Mouse (Mus musculus) embryonic facial prominence, embryonic 12.5 days (tissue): ENCODE measurements at regions not wholly inside any gene's neighbourhood (a gene's known extent, or its start where the extent isn't known, plus 50 kb on each side); places are given as distances from the start of the nearest gene placed in this dataset.
A peak's percentile ranks its signal among the peaks of the same experiment; 100 is the strongest.

Experiments used
- ATAC-seq: fragments of 200-750 bp; cut with Nextera tagmentation; 2 replicates; pipeline ENCODE4 v1.8.0; 2017; ENCODE audit not compliant: insufficient number of reproducible peaks, insufficient read depth, low FRiP score, low TSS enrichment
- H3K27ac ChIP-seq: fragments of 300-500 bp; sonication (generic); 2 replicates; pipeline ENCODE4 v1.5.1; 2016; ENCODE audit warnings: mild to moderate bottlenecking
- H3K27me3 ChIP-seq: fragments of 300-500 bp; sonication (generic); 2 replicates; pipeline ENCODE4 v1.6.1; 2016; ENCODE audit warnings: mild to moderate bottlenecking, moderate library complexity
- H3K36me3 ChIP-seq: fragments of 300-500 bp; sonication (generic); 2 replicates; pipeline ENCODE4 v1.6.1; 2016; ENCODE audit warnings: mild to moderate bottlenecking
- H3K4me1 ChIP-seq: fragments of 300-500 bp; sonication (generic); 2 replicates; pipeline ENCODE4 v1.6.1; 2016
- H3K4me2 ChIP-seq: fragments of 300-500 bp; sonication (generic); replicated peaks from 2 replicates; pipeline ENCODE4 v1.6.1; 2016; ENCODE audit warnings: mild to moderate bottlenecking, moderate library complexity
- H3K4me3 ChIP-seq: fragments of 300-500 bp; sonication (generic); 2 replicates; pipeline ENCODE4 v1.5.1; 2016; ENCODE audit warnings: mild to moderate bottlenecking
- H3K9ac ChIP-seq: fragments of 300-500 bp; sonication (generic); 2 replicates; pipeline ENCODE4 v1.6.1; 2016; ENCODE audit warnings: mild to moderate bottlenecking, moderate library complexity
- H3K9me3 ChIP-seq: fragments of 300-500 bp; sonication (generic); 2 replicates; pipeline ENCODE4 v1.6.1; 2016; ENCODE audit warnings: mild to moderate bottlenecking, moderate library complexity
- WGBS: fragments of 180-500 bp; shearing (Covaris S2); methylation state at CpG from one replicate; pipeline ENCODE4 v1.1.7; 2016; 5-methylcytosine and 5-hydroxymethylcytosine counted together

GRCm38 (mm10) chr10:66102103-66102502 lies 993.8 kb upstream of the Jmjd1c start:
- Histone ChIP-seq H3K36me3 (no peaks in the 10 kb centered on the region), H3K4me3 (no peak overlapping the region), H3K27ac (no peak overlapping the region), H3K4me2 (no peak overlapping the region), H3K9me3 (no peaks in the 10 kb centered on the region), H3K27me3 (no peaks in the 10 kb centered on the region), H3K9ac (no peak overlapping the region), H3K4me1 (no peaks in the 10 kb centered on the region)
- 86% methylated on average over 2 of the region's 2 CpGs for WGBS
- no peak for ATAC-seq

- no peak overlapping the region for H3K4me3 ChIP-seq
- H3K9ac ChIP-seq, result no peak overlapping the region
- no peak overlapping the region for H3K27ac ChIP-seq
- no peaks in the 10 kb centered on the region for H3K9me3 ChIP-seq
- no peak overlapping the region for H3K4me2 ChIP-seq
- ATAC-seq, result no peak
- no peaks in the 10 kb centered on the region for H3K27me3 ChIP-seq
- H3K4me1 ChIP-seq, result no peaks in the 10 kb centered on the region
- WGBS, result 34% methylated on average over 3 of the region's 3 CpGs
- H3K36me3 ChIP-seq, result no peaks in the 10 kb centered on the region
These were observed 964.6 kb upstream of the Jmjd1c start for GRCm38 (mm10) chr10:66131361-66131760.

- H3K4me1 ChIP-seq, result no peaks in the 10 kb centered on the region
- WGBS, result 51% methylated on average over 4 of the region's 4 CpGs
- no peak for ATAC-seq
- H3K4me2 ChIP-seq, result no peak overlapping the region
- H3K9me3 ChIP-seq, result no peaks in the 10 kb centered on the region
- H3K27ac ChIP-seq, result no peak overlapping the region
- H3K27me3 ChIP-seq, result no peaks in the 10 kb centered on the region
- H3K4me3 ChIP-seq, result no peak overlapping the region
- H3K36me3 ChIP-seq, result no peaks in the 10 kb centered on the region
- no peak overlapping the region for H3K9ac ChIP-seq
These were observed 963.9 kb upstream of the Jmjd1c start for GRCm38 (mm10) chr10:66132025-66132424.

GRCm38 (mm10) chr10:66142413-66142812 lies 953.5 kb upstream of the Jmjd1c start:
- H3K9me3 ChIP-seq, result no peaks in the 10 kb centered on the region
- no peak for ATAC-seq
- no peaks in the 10 kb centered on the region for H3K4me1 ChIP-seq
- 88% methylated on average over 1 of the region's 1 CpGs for WGBS
- no peak overlapping the region for H3K9ac ChIP-seq
- H3K27me3 ChIP-seq, result no peaks in the 10 kb centered on the region
- no peak overlapping the region for H3K4me3 ChIP-seq
- no peak overlapping the region for H3K27ac ChIP-seq
- no peak overlapping the region for H3K4me2 ChIP-seq
- H3K36me3 ChIP-seq, result no peaks in the 10 kb centered on the region

- Histone ChIP-seq H3K4me1 (no peaks in the 10 kb centered on the region), H3K27ac (no peak overlapping the region), H3K36me3 (no peaks in the 10 kb centered on the region), H3K27me3 (no peaks in the 10 kb centered on the region), H3K4me2 (no peak overlapping the region), H3K9me3 (no peaks in the 10 kb centered on the region), H3K4me3 (no peak overlapping the region), H3K9ac (no peak overlapping the region)
- no peak for ATAC-seq
These were observed 953.0 kb upstream of the Jmjd1c start for GRCm38 (mm10) chr10:66142910-66143309.

- no peaks in the 10 kb centered on the region for H3K27me3 ChIP-seq
- H3K4me2 ChIP-seq, result no peak overlapping the region
- ATAC-seq, result no peak
- 85% methylated on average over 2 of the region's 2 CpGs for WGBS
- no peak overlapping the region for H3K27ac ChIP-seq
- no peaks in the 10 kb centered on the region for H3K9me3 ChIP-seq
- no peaks in the 10 kb centered on the region for H3K36me3 ChIP-seq
- H3K4me3 ChIP-seq, result no peak overlapping the region
- H3K9ac ChIP-seq, result no peak overlapping the region
- H3K4me1 ChIP-seq, result no peaks in the 10 kb centered on the region
These were observed 945.0 kb upstream of the Jmjd1c start for GRCm38 (mm10) chr10:66150966-66151365.

- no peaks in the 10 kb centered on the region for H3K27me3 ChIP-seq
- H3K4me3 ChIP-seq, result no peak overlapping the region
- H3K36me3 ChIP-seq, result no peaks in the 10 kb centered on the region
- no peak overlapping the region for H3K27ac ChIP-seq
- no peak overlapping the region for H3K4me2 ChIP-seq
- WGBS, result 80% methylated on average over 4 of the region's 4 CpGs
- no peaks in the 10 kb centered on the region for H3K4me1 ChIP-seq
- ATAC-seq, result no peak
- no peak overlapping the region for H3K9ac ChIP-seq
- H3K9me3 ChIP-seq, result no peaks in the 10 kb centered on the region
These were observed 943.1 kb upstream of the Jmjd1c start for GRCm38 (mm10) chr10:66152777-66153176.

GRCm38 (mm10) chr10:66160916-66161556 lies 934.9 kb upstream of the Jmjd1c start:
- no peak overlapping the region for H3K9ac ChIP-seq
- H3K9me3 ChIP-seq, result no peaks in the 10 kb centered on the region
- no peak overlapping the region for H3K27ac ChIP-seq
- ATAC-seq, result no peak
- no peak overlapping the region for H3K4me3 ChIP-seq
- no peaks in the 10 kb centered on the region for H3K27me3 ChIP-seq
- H3K36me3 ChIP-seq, result no peaks in the 10 kb centered on the region
- H3K4me1 ChIP-seq, result no peaks in the 10 kb centered on the region
- no peak overlapping the region for H3K4me2 ChIP-seq
- 88% methylated on average over 5 of the region's 5 CpGs for WGBS

- Histone ChIP-seq H3K36me3 (no peaks in the 10 kb centered on the region), H3K9me3 (no peaks in the 10 kb centered on the region), H3K4me2 (no peak overlapping the region), H3K4me1 (no peaks in the 10 kb centered on the region), H3K4me3 (no peak overlapping the region), H3K27ac (no peak overlapping the region), H3K27me3 (no peaks in the 10 kb centered on the region), H3K9ac (no peak overlapping the region)
- whole genome bisulfite sequencing, result 56% methylated on average over 4 of the region's 4 CpGs
- ATAC-seq, result no peak
These were observed 923.1 kb upstream of the Jmjd1c start for GRCm38 (mm10) chr10:66172803-66173202.

- Histone ChIP-seq H3K36me3 (no peaks in the 10 kb centered on the region), H3K9me3 (no peaks in the 10 kb centered on the region), H3K27ac (no peak overlapping the region), H3K4me2 (no peak overlapping the region), H3K27me3 (no peaks in the 10 kb centered on the region), H3K9ac (no peak overlapping the region), H3K4me3 (no peak overlapping the region), H3K4me1 (no peaks in the 10 kb centered on the region)
- 50% methylated on average over 3 of the region's 3 CpGs for WGBS
- ATAC-seq, result 0 out of 2 replicates have a peak, but pooled peaks have one; percentile 35
These were observed 918.6 kb upstream of the Jmjd1c start for GRCm38 (mm10) chr10:66177318-66177717.

GRCm38 (mm10) chr10:66181231-66181630 lies 914.7 kb upstream of the Jmjd1c start:
- Histone ChIP-seq H3K9ac (no peak overlapping the region), H3K4me3 (no peak overlapping the region), H3K36me3 (no peaks in the 10 kb centered on the region), H3K4me1 (no peaks in the 10 kb centered on the region), H3K27ac (no peak overlapping the region), H3K27me3 (no peaks in the 10 kb centered on the region), H3K4me2 (no peak overlapping the region), H3K9me3 (no peaks in the 10 kb centered on the region)
- WGBS, result 84% methylated on average over 2 of the region's 2 CpGs
- ATAC-seq, result no peak

GRCm38 (mm10) chr10:66183069-66183468 lies 912.9 kb upstream of the Jmjd1c start:
- no peaks in the 10 kb centered on the region for H3K4me1 ChIP-seq
- no peaks in the 10 kb centered on the region for H3K36me3 ChIP-seq
- no peak overlapping the region for H3K4me2 ChIP-seq
- H3K27me3 ChIP-seq, result no peaks in the 10 kb centered on the region
- WGBS, result 84% methylated on average over 2 of the region's 2 CpGs
- no peak for ATAC-seq
- no peak overlapping the region for H3K4me3 ChIP-seq
- no peak overlapping the region for H3K27ac ChIP-seq
- no peaks in the 10 kb centered on the region for H3K9me3 ChIP-seq
- H3K9ac ChIP-seq, result no peak overlapping the region

GRCm38 (mm10) chr10:66187038-66187437 lies 908.9 kb upstream of the Jmjd1c start:
- no peak for ATAC-seq
- no peaks in the 10 kb centered on the region for H3K36me3 ChIP-seq
- no peak overlapping the region for H3K4me3 ChIP-seq
- no peaks in the 10 kb centered on the region for H3K27me3 ChIP-seq
- no peak overlapping the region for H3K27ac ChIP-seq
- H3K4me1 ChIP-seq, result no peaks in the 10 kb centered on the region
- H3K4me2 ChIP-seq, result no peak overlapping the region
- WGBS, result 19% methylated on average over 1 of the region's 1 CpGs
- no peak overlapping the region for H3K9ac ChIP-seq
- no peaks in the 10 kb centered on the region for H3K9me3 ChIP-seq
